Mouse (Mus musculus) heart, adult 9 months (tissue): ENCODE measurements around the gene Armc8.

Experiments used
- DNase-seq, 2 experiments: peaks; one replicate each; pipeline ENCODE4 v3.0.0; 2022; ENCODE audit warnings: low spot score in 2 of 2

Gene Armc8

DNA sequence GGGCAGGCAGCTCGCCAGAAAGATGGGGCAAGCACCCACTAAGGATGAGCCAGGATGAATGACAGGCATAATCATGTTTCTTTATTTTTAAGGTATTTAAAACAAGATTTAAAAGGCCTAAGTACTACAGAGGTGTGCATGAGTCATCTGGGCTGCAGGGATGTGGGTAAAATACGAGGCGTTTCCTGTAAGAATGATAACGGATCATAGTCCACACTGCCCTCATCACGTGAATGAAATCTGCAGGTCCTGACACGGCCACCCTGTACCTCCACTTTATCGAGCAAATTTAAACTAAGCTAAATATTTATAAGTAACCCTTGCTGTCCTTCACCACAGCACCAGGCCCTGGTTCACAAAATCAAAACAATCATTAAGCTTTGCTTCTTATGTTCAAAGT lies 62.8 kb downstream of the Armc8 start:
- DNase-seq: no peak

DNA sequence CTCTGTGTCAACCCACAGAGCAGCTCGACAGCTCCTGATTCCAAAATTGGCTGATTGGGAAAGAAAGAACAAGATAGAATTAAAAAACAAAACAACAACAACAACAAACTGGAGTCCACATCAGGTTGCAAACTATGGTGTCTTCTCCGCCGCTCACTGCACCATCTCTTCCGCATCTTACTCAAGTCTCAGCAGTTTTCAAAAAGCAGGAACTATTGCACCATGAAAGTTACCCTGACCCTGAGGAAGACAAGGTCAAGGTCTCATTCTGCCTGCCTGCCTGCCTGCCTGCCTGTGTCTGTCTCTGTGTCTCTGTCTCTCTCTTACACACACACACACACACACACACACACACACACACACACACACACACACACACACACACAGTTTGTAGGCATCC lies 69.4 kb downstream of the Armc8 start:
- DNase-seq: no peak

DNA sequence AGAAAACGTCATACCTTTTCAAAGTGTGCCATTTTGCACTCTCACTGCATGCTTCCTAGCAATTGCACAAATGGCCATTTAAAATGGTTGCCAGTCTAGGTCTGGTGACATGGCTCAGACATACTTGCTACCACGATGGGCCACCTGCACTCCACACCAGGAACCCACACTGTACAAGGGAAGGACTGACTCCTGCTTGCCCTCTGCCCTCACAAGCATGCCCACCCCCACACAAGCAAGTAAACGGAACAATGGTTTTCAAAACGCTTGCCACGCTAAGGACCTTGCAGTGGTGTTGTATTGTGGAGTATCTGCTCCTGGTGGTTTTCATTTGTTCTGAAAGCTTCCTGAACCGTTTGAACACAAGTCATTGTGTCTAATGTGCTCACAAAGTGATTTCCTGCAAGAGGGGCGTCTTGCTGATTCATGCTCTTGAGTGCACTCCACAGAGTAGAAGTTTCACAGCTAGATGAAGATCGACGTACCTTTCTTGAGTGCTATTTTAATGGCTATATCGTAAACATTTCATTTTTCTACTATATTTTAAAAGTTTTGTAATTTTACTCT lies 76.0 kb downstream of the Armc8 start:
- DNase-seq: no peak

DNA sequence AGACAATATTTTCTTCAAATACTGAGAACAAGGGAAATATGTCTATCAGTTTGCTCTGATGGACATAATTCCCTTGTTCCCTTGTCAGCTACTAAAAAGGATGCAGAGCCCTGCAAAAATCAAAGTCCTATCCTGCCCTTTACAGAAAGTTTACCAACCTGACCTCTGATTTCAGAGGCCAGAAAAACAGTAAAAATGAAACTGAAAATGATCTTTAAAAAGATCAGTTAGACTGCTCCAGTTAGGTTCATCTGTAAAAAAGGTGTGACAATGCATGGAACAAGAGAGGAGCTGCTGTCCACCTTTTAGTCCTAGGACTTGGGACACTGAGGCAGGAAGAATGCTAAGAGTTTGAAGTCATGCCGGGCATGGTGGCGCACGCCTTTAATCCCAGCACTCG lies 77.6 kb downstream of the Armc8 start:
- DNase-seq: no peak

DNA sequence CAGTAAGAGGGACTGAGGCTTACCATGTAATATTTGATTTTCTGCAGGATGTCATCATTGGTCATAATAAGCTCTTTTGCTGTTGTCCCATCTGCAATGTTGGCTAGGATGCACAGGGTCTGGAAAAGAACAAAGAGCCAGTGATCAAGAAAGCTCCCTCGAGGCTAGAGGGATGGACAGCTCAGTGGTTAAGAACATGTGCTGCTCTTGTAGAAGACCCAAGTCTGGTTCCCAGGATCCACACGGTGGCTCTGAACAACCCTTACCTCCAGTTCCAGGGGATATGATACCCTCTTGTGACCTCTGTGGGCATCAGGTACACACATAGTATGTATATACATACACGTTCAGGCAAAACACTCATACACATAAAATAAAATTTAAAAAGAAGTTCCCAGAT lies 80.9 kb downstream of the Armc8 start:
- DNase-seq: no peak

DNA sequence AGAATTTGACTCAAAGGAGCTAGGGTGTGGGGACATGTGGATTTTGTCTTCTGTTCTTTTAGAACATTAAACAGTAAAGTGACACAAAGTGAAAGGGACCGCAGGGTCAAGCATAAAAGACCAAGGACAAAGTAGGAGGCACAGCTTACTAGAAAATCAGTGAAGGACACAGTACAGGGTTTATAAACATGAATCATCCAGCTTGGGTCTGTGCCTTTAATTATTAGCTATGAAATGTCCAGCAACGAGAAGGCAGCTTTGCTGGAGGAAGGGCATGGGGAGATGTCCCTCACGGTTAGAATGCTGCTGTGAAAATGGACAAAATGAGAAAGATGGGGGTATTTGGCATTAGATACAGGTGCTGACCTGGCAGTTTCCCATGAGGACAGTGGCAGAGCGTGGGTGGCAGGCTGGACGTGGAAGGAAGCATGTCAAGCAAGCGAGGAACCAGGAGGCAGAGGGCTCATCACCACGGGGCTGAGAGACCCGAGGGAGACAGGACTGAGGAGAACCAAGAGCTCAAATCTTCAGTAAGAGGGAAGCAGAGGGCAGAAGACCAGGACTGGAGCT lies 81.5 kb downstream of the Armc8 start:
- DNase-seq: no peak

DNA sequence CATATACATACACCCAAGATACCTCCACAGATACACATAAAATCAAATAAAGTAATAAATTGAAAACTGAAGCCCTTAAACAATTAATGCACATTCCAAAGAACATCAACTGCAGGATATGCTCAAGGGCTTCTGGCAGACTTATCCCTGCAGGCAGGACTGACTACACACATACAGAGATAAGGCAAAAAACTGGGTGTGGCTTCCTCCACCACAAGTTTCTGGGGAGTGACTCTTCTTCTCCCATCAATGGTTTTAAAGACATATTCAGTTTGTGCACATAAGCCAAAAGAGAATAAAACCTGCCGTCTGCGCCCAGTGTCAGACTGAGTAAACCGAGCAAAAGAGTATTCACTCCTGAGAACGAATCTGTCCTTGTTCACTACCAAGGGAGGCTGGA lies 83.6 kb downstream of the Armc8 start:
- DNase-seq: no peak

- DNase-seq: no peak
Observed at GRCm38 (mm10) chr9:99484632-99485031, 84.1 kb downstream of the Armc8 start.

GRCm38 (mm10) chr9:99483191-99483590 lies 85.5 kb downstream of the Armc8 start:
- no peak for DNase-seq

- no peak for DNase-seq
Observed at GRCm38 (mm10) chr9:99480764-99481163, 87.9 kb downstream of the Armc8 start.

- peak in 1 of 2 experiments; percentile 13 for DNase-seq
Observed at GRCm38 (mm10) chr9:99479181-99479711, 89.5 kb downstream of the Armc8 start.

- DNase-seq: no peak
Observed at GRCm38 (mm10) chr9:99471334-99471733, 97.4 kb downstream of the Armc8 start.

DNA sequence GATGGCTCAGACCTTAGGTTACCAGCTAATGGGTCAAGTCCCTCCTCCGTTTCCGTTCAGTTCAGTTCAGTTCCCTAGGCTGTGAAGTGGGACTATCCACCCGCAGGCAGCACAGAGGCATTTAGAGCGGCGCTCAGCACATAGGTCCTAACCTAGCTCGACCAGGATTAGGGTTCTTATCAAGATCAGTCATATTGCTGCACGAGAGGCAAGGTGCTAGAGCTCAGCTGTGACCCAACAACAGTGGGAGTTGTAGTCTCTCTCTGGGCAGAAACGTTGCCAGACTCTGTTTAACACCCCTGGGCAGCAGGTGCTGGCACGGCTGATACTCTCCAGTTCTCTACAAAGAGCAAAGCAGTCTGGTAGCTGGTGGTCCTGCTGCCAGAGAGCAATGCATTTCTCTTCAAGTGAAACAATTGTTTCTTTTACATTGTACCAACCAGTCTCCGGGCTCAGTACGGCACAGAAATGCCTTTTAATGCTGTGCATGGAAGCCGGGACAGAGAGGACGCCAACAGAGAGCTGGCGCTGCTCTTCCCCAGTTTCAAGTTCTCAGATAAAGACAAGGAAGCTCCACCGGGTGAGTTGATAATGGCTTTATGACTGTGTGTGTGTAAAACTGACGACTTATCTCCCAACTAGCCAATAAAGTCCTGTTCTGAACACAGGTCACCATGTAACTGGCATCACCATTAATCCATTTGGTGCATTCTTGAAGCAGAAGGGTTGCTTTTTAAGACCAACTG lies 98.2 kb downstream of the Armc8 start:
- no peak for DNase-seq

DNA sequence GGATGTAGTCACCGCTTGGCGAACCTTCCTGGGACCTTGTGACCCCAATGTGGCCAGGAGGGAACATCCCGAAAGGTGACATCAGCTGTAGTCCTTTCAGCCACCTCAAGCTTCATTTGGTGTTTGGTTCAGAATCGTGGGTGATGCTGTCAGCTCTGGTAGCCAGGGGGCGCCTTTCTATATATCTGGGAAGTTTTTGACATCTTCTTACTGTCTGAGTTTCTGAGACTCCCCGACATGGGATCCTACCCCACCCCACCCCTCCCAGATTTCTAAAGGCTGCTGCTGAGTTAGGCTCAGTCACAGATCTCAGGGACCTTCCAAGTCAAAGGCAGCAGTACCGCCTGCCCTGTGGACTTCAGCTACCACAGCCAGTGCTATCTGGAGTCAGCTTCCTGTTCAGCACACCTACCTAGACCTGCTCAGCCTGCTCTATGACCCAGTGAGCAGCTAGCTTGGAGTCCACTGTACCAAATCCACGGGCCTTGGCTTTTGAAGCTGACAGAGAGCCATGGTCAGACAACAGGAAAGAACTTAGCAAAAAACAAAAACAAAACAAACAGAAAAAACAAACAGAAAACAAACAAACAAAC lies 98.9 kb downstream of the Armc8 start:
- no peak for DNase-seq

DNA sequence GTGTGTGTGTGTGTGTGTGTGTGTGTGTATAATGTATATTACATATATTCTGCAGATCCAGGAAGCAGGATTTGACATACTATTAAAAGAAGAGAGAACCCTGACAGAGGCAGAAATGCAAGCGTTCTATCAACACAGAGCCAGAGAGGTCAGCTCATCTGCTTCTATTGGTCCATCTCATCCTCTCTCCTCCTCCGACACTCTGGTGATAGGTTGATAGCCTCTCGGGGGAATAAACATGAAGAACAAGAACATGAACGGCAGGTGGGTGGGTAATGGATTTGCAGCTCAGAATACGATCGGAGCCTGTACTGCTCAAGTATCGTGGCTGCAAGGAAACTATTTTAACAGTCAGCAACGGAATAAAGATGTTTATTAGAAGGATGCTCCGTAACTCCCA lies 100.1 kb downstream of the Armc8 start:
- DNase-seq: no peak

DNA sequence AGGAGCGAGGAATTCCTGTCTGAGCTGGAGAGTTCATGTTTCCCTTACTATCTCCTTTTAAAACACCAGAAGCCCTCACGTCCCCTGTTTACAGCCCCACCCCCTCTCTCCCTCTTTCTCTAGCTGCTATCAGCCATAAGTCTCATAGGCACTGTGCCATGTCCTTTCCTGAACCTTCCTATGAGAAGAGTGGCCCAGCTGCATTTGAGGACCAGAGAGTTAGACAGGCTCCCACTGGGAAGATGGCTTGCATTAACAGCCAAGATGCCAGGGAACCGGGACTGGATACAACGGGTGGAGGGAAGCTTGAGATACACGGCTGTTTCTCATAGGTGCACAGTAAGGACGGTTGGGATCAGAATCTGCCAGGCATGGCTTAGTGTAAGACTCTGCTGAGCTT lies 103.8 kb downstream of the Armc8 start:
- DNase-seq: no peak

DNA sequence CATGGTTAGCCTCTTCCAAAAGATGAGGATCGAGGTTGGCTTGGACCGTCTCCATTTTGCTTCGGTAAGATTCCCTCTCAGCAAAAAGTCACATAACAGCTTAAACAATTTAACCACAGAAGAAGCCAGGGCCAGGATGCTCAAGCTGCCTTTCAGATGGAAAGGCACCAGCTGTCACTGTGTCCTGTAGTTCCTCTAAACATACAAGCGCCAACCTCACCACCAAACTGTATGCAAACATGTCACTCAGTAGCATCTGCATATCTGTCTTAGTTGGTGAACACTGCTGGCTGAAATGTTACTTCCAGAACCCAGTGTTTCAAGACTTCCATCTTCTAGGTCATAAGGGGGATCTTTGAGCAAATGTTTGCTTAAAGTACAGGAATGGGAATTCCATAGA lies 109.0 kb downstream of the Armc8 start:
- no peak for DNase-seq

DNA sequence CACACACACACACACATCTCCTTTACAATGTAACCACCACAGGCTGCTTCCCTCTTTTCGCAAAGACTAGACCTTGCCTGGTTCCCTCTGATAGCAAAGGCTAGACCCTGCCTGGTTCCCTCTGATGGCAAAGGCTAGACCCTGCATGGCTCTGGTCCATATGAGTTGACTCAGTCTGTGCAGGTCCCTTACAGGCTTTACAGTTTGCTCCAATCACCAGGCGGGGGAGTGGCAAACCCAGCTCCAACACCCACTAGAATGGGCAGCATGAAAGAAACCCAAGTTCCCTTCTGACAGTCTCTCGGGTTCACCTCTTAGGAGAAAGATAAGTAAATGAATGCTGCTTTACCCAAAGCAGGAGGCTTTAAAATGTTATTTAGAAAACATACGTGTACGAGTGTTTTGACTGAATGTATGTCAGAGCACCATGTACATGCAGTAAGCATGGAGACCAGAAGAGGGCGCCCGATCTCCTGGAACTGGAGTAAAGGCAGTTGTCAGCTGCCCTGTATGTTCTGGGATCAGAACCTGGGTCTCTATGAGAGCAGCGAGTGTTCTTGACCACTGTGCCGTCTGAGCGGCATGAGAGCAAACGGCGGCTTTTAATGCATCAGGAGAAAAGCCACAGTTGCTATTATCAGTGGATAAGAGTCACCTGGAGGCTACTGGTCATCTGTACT lies 110.0 kb downstream of the Armc8 start:
- no peak for DNase-seq

- no peak for DNase-seq
Observed at GRCm38 (mm10) chr9:99454211-99454610, 114.5 kb downstream of the Armc8 start.

DNA sequence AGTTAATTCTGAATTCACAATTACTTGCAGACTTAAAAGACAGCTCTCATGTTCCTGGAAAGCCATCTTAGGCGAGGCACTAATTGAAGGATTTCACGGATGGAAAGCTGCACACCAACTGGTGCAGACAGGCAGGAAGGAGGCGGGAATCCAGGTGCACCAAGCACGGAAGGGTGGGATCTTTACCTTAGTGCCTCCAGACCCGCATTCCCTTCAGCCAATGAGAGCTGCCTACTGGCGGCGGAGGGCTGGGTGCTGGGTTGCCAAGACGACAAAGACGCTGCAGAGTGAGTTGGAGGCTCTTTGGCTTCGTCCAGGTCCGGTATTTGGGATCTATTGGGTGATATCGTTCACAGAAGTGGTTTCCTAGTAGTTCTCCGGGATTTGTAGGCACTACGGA lies 117.5 kb downstream of the Armc8 start, which contains the start of gene Nme9:
TSS of gene Nme9 (plus strand) at position 315 of the 400 bp plus-strand sequence.
- no peak for DNase-seq

DNA sequence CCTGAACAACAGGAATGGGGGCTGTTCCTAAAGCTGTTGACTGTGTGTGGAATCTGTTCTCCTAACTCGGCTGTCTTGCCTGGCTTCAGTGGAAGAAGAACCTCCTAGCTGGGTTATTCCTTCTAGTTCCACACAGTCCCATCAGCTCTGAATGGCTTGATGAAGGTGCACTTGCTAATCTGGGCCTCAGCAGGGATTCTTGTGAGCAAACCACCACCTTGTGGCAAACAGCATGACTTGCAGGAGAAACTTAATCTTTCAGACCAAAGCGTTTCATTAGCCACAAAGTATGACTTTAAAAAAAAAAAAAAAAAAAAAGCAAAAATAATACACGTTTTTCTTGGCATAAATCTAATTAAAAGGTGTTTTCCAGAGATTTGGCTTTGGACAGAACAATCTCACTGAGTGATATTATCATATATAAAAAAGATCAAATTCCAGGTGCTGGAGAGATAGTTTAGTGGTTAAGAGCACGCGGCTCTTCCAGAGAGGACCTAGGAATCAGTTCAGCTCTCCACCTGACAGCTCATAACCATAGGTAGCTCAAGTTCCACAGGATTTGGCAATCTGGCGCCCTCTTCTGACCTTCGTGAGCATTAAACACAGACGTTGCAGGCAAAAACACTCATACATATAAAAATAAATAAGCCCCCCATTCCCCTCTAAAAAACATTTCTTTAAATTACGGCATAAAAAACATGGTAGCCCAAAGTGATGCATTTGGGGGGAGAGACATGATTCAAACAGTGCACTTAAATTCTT lies 118.6 kb downstream of the Armc8 start:
- DNase-seq: peak in 1 of 2 experiments; percentile 8
